Mouse (Mus musculus) left cerebral cortex, postnatal 10 days (tissue): ENCODE data around the gene Gm21094. TPM values are rescaled to one million over a fixed set of nuclear protein-coding genes. Genes with fewer than 3 reads are reported as not detected.
"Not testable (repeated sequence)": the region's sequence is repeated elsewhere in the genome, so short reads cannot be mapped to it uniquely, and the experiment has no call there.

Experiments used
- DNase-seq, 2 experiments: peaks; one replicate each; pipeline ENCODE4 v3.0.0; 2021 to 2022; ENCODE audit warnings: low spot score in 2 of 2, mixed read lengths in 1 of 2; ENCODE audit errors: extremely low spot score in 1 of 2
- intact Hi-C: fragments of 180-260 bp; cut with DNase I; formaldehyde crosslinking; loops from one replicate; pipeline ENCODE4 v1.15.1; 2025
- total RNA-seq, 2 experiments: library from RNA; stranded (reverse); gene quantifications; 2 replicates each; pipeline ENCODE4 v1.2.3; 2021

The Gm21094 gene
- not detected for total RNA-seq

DNA sequence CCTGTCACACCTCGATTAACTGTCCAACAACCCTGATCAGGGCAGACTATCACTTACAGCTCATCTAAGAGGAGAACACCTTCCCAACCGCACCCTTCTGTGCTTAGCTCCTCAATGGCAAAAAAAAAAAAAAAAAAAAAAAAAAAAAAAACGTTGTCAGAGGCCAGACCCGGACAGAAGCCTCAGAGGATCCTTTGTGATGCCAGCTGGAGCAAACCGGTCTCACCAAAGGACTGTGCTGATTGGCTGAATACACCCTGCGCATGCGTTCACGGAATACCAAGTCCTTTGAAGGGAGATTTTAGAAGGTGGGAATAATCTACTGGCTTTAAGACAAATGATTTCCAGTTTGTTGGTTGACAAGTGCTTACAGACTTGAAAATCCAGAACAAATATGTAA is at the start of gene Gm21094:
Gm21094 (minus strand) TSS at position 101 of the 400 bp plus-strand sequence.
- intact Hi-C loops, DNase-seq: not testable (repeated sequence)
